18 mouse cellular contexts compared by ENCODE assay signal in the genomic region with DNA sequence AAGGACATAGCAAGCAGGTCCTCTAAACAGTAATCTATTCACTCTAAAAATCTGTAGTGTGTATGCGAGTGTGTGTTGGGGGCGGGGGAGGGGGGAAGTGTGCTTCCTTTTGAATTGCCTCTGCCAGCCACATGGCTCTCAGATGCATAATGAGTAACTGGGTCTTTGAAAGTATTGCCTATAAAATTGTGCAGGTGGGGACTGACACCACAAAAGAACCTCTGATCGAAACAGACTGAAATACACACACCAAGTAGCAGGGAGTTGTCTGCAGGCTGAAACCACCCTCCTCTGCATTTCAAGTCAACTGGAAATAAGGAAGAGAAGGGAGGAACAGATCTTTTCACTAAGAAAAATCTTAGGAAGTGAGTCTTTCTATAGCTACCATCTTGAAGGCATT.
"Had no signal": no experiment of that assay in that cellular context is flagged by ENCODE, and none has a peak within 500 bp of the region (broad histone marks: within the 10 kb centered on the region; RNA-seq: fewer than 3 reads in every experiment).

No protein-coding gene starts in this region.

- H3K4me2 ChIP-seq: lung, embryonic 15.5 days; midbrain, embryonic 12.5 days; neural tube, embryonic 13.5 days; neural tube, embryonic 15.5 days; stomach, embryonic 15.5 days had no signal

- H3K27ac ChIP-seq: lung, embryonic 15.5 days; midbrain, embryonic 10.5 days; midbrain, embryonic 12.5 days; neural tube, embryonic 13.5 days; neural tube, embryonic 15.5 days; stomach, embryonic 15.5 days; stomach, postnatal 0 days had no signal

- H3K27me3 ChIP-seq: lung, embryonic 15.5 days; midbrain, embryonic 12.5 days; neural tube, embryonic 13.5 days; neural tube, embryonic 15.5 days; stomach, embryonic 15.5 days had no signal

- ATAC-seq: liver, postnatal 0 days; lung, postnatal 0 days; midbrain, embryonic 16.5 days had no signal

- H3K4me1 ChIP-seq: lung, embryonic 15.5 days; neural tube, embryonic 13.5 days; neural tube, embryonic 15.5 days; stomach, embryonic 15.5 days had no signal

- DNase-seq: liver, postnatal 0 days; lung, adult 2 months; lung, postnatal 4 days; midbrain, embryonic 14.5 days; right cerebral cortex, postnatal 14 days; thymus, adult 2 months; thymus, postnatal 25 days; thymus, postnatal 4 days had no signal

- H3K9me3 ChIP-seq: lung, embryonic 15.5 days; midbrain, embryonic 10.5 days; midbrain, embryonic 12.5 days; neural tube, embryonic 13.5 days; neural tube, embryonic 15.5 days; stomach, embryonic 15.5 days had no signal

- H3K36me3 ChIP-seq: lung, embryonic 15.5 days; midbrain, embryonic 10.5 days; midbrain, embryonic 12.5 days; neural tube, embryonic 13.5 days; neural tube, embryonic 15.5 days; stomach, embryonic 15.5 days had no signal

- H3K9ac ChIP-seq: liver, postnatal 0 days; lung, embryonic 15.5 days; midbrain, embryonic 12.5 days; neural tube, embryonic 13.5 days; neural tube, embryonic 15.5 days; stomach, embryonic 15.5 days had no signal

- H3K4me3 ChIP-seq: lung, embryonic 15.5 days; midbrain, embryonic 10.5 days; midbrain, embryonic 12.5 days; myocyte; neural tube, embryonic 13.5 days; neural tube, embryonic 15.5 days; stomach, embryonic 15.5 days had no signal
